Mouse (Mus musculus): Measurements from ENCODE around the gene Cab39l. TPM values are rescaled to one million over a fixed set of nuclear protein-coding genes. Genes with fewer than 3 reads are reported as not detected.

Gene Cab39l
- total and polyA plus RNA-seq, 3 experiments, result 19.9 to 49.2 (median 33.1) TPM

DNA sequence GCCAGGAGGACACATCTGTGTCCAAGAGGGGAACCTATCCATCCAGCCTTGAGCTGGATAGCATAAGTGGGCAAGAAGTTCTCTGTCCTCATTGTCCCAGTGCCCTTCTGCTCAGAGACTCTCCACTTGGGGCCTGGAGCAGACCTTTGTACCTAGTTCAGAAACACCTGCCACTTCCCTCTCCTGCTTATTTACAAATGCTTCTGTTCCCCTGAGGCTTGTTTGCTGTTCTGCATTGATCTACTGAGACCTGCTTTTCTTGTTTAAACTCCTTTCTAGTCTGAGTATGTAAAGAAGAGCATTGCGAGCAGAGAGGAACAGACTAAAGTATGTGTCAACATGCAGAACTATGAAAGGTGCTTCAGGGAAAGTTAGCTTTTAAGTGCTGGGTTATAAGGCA, 92.2 kb downstream of the Cab39l start:
- H3K36me3 ChIP-seq (replicated peaks in 1 of 2; ENCODE audit: control insufficient read depth in 1 of 2, insufficient read depth in 1 of 2, low read length in 1 of 2), result peaks cover 8 to 49% of the 10 kb centered on the region in 2 experiments
- in situ Hi-C loops (cut with MboI; ENCODE audit: low pct_ligation_motif_present, low pct_unique_long_range_greater_than_20kb, low sequenced_read_pairs) (no loop called here), dilution Hi-C loops (cut with MboI; ENCODE audit: extremely low pct_ligation_motif_present, extremely low pct_unique_long_range_greater_than_20kb, low sequenced_read_pairs) (no loop called here)
- no peaks in the 10 kb centered on the region for H3K27me3 ChIP-seq (replicated peaks)
- no peak overlapping the region for H3K4me3 ChIP-seq (replicated peaks in 1 of 3; ENCODE audit: low read depth in 2 of 3, low read length in 2 of 3, poor library complexity in 1 of 3)
- no peak for DNase-seq (ENCODE audit: extremely low read depth)
- no peaks in the 10 kb centered on the region for H3K9me3 ChIP-seq (replicated peaks; ENCODE audit: low read length)
- no peak overlapping the region for H3K27ac ChIP-seq (ENCODE audit: insufficient read depth, low read depth)
- TF ChIP-seq ZC3H11A (IDR thresholded peaks at IDR 0.05; ENCODE audit: low read depth, low read length) (no peak), ETS1 (conservative IDR thresholded peaks at IDR 0.05; ENCODE audit: low read depth, low read length) (no peak)
- no peak overlapping the region for H3K4me2 ChIP-seq (ENCODE audit: insufficient read depth, low read depth, poor library complexity, severe bottlenecking)
- 0 out of 2 replicates have a peak, but pooled peaks cover 2% of the 10 kb centered on the region for H3K79me2 ChIP-seq (replicated peaks; ENCODE audit: control insufficient read depth, extremely low read depth, insufficient read depth, poor library complexity, severe bottlenecking)
- H3K9ac ChIP-seq (ENCODE audit: insufficient read depth, low read depth), result no peak overlapping the region
- H3K4me1 ChIP-seq (ENCODE audit: control insufficient read depth in 1 of 2, insufficient read depth in 2 of 2), result peaks cover 0 to 12% of the 10 kb centered on the region in 2 experiments; a peak in 2 of 4 replicates

DNA sequence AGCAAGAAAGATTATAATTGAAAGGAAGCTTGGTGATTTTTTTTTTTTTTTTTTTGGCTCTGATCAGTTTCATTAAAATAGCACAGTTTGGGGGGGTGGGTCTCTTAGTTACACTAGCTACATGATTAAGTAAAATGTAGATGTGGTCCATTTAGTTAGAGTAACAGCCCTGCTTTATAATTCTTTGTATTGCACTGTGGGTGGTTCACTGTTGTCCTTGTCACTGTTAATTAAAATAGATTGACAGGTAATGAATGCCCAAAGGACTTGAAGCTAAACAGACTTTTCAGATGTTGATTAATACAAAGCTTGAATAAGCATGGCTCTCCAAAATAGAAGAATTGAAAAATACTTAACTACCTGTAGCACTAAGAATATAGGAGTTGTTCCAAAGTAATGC, 93.1 kb downstream of the Cab39l start:
- H3K9me3 ChIP-seq (replicated peaks; ENCODE audit: low read length), result no peaks in the 10 kb centered on the region
- H3K79me2 ChIP-seq (replicated peaks; ENCODE audit: control insufficient read depth, extremely low read depth, insufficient read depth, poor library complexity, severe bottlenecking), result 0 out of 2 replicates have a peak, but pooled peaks cover 2% of the 10 kb centered on the region
- no peak overlapping the region for H3K4me2 ChIP-seq (ENCODE audit: insufficient read depth, low read depth, poor library complexity, severe bottlenecking)
- H3K27me3 ChIP-seq (replicated peaks), result no peaks in the 10 kb centered on the region
- dilution Hi-C loops (cut with MboI; ENCODE audit: extremely low pct_ligation_motif_present, extremely low pct_unique_long_range_greater_than_20kb, low sequenced_read_pairs), result no loop called here
- no peak overlapping the region for H3K9ac ChIP-seq (ENCODE audit: insufficient read depth, low read depth)
- H3K36me3 ChIP-seq (replicated peaks in 1 of 2; ENCODE audit: control insufficient read depth in 1 of 2, insufficient read depth in 1 of 2, low read length in 1 of 2), result peaks cover 7 to 48% of the 10 kb centered on the region in 2 experiments
- in situ Hi-C loops (cut with MboI; ENCODE audit: low pct_ligation_motif_present, low pct_unique_long_range_greater_than_20kb, low sequenced_read_pairs), result no loop called here
- no peak for DNase-seq (ENCODE audit: extremely low read depth)
- H3K4me1 ChIP-seq (ENCODE audit: control insufficient read depth in 1 of 2, insufficient read depth in 2 of 2), result peaks cover 0 to 3% of the 10 kb centered on the region in 2 experiments; a peak in 2 of 4 replicates
- no peak overlapping the region for H3K27ac ChIP-seq (ENCODE audit: insufficient read depth, low read depth)
- TF ChIP-seq HCFC1 (IDR thresholded peaks at IDR 0.05; ENCODE audit: low read depth, low read length) (no peak), POLR2AphosphoS2 (IDR thresholded peaks at IDR 0.05; ENCODE audit: low read depth, low read length) (no peak), NELFE (IDR thresholded peaks at IDR 0.05; ENCODE audit: low read depth, low read length) (no peak), ETS1 (conservative IDR thresholded peaks at IDR 0.05; ENCODE audit: low read depth, low read length) (no peak)
- no peak overlapping the region for H3K4me3 ChIP-seq (replicated peaks in 1 of 3; ENCODE audit: low read depth in 2 of 3, low read length in 2 of 3, poor library complexity in 1 of 3)

DNA sequence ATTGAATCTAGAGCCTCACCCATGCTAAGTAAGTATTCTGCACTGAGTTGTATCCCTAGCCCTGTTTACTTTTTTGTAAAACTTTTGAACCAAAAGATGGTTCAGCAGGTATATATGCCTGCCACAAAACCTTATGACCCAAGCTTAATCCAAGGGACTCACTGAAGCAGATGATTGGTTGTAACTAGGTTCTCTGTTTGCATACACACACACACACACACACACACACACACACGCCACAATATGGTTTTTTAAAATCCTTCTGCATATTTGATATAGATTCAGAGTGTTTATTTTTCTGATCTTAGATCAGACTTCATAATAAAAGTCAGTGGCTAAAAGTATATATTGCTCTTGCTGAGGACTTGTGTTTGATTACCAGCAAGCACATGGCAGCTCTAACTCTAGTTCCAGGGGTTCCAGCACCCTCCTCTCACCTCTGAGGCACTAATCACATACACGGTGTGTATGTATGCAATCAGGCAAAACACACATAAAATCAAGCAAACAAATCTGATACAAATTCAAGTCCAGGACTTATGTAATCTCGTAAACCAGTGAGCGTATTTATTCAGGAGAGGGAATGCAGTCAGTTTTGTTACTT, 97.2 kb downstream of the Cab39l start:
- no peak overlapping the region for H3K4me3 ChIP-seq (replicated peaks in 1 of 3; ENCODE audit: low read depth in 2 of 3, low read length in 2 of 3, poor library complexity in 1 of 3)
- in situ Hi-C loops (cut with MboI; ENCODE audit: low pct_ligation_motif_present, low pct_unique_long_range_greater_than_20kb, low sequenced_read_pairs), result no loop called here

More for the DNA sequence above, 97.2 kb downstream of the Cab39l start:
- Histone ChIP-seq H3K36me3 (replicated peaks in 1 of 2; ENCODE audit: control insufficient read depth in 1 of 2, insufficient read depth in 1 of 2, low read length in 1 of 2) (peaks cover 16 to 52% of the 10 kb centered on the region in 2 experiments), H3K9me3 (replicated peaks; ENCODE audit: low read length) (no peaks in the 10 kb centered on the region), H3K79me2 (replicated peaks; ENCODE audit: control insufficient read depth, extremely low read depth, insufficient read depth, poor library complexity, severe bottlenecking) (no peaks in the 10 kb centered on the region), H3K4me2 (ENCODE audit: insufficient read depth, low read depth, poor library complexity, severe bottlenecking) (no peak overlapping the region), H3K4me1 (ENCODE audit: control insufficient read depth in 1 of 2, insufficient read depth in 2 of 2) (peaks cover 0 to 7% of the 10 kb centered on the region in 2 experiments; a peak in 2 of 4 replicates), H3K9ac (ENCODE audit: insufficient read depth, low read depth) (no peak overlapping the region), H3K27ac (ENCODE audit: insufficient read depth, low read depth) (no peak overlapping the region), H3K27me3 (replicated peaks) (no peaks in the 10 kb centered on the region)
- TF ChIP-seq CHD2 (IDR thresholded peaks at IDR 0.05; ENCODE audit: low read length) (no peak), MYC (IDR thresholded peaks at IDR 0.05; ENCODE audit: low read depth, low read length) (no peak)
- dilution Hi-C loops (cut with MboI; ENCODE audit: extremely low pct_ligation_motif_present, extremely low pct_unique_long_range_greater_than_20kb, low sequenced_read_pairs), result no loop called here
- DNase-seq (ENCODE audit: extremely low read depth), result no peak
